Mouse (Mus musculus) neural tube, embryonic 10.5 days (tissue): ENCODE results near the gene Pcbd2.
A peak's percentile ranks its signal among the peaks of the same experiment; 100 is the strongest.

Experiments
- DNase-seq: peaks from one replicate; pipeline ENCODE4 v3.0.0-alpha.2; 2017; ENCODE audit warnings: low spot score; ENCODE audit errors: extremely low spot score

Pcbd2 gene

GRCm38 (mm10) chr13:55733628-55734502 lies 6.7 kb downstream of the Pcbd2 start:
- DNase-seq: no peak

DNA sequence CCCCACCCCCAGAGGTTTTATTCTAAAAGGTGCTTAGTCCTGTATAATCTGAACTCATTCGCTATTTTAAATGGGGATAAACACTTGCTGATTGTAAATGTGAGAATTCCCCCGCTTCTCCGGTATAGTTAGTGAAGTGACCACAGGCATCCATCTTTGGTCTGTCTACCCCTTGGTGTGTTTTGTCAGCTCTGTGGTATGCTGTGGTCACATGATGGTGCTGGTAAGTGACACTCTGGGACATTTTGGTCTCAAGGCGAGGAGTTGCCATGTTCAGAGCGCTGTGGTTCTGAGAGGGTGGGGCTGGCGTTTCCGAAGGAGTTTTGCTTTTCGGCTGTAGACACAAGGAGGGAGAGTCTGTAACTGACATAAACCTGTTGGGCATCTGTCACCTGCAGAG lies 10.7 kb downstream of the Pcbd2 start:
- no peak for DNase-seq

DNA sequence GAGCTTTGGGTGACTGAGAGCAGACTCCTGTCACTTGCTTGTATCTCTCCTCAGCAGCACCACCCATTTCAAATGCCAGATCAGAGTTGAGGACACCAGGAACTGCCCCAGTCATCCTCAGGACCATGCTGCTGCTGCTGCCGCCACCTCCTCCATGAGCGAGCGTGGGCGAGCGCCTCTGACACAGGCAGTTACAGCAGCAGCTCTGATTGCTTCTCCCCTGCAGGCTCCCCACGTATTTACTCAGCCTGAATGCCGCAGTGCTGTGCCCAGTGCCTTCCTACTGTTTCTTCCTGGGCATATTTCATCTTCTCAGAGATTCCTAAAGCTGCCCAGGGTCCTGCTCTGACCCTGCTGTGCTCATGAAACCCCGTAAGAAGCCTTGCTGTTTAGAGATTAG lies 15.1 kb downstream of the Pcbd2 start:
- DNase-seq: no peak

GRCm38 (mm10) chr13:55754380-55754779 lies 27.2 kb downstream of the Pcbd2 start:
- DNase-seq: no peak

- peak; percentile 36 for DNase-seq
These were observed 29.6 kb downstream of the Pcbd2 start for GRCm38 (mm10) chr13:55756789-55757188.

DNA sequence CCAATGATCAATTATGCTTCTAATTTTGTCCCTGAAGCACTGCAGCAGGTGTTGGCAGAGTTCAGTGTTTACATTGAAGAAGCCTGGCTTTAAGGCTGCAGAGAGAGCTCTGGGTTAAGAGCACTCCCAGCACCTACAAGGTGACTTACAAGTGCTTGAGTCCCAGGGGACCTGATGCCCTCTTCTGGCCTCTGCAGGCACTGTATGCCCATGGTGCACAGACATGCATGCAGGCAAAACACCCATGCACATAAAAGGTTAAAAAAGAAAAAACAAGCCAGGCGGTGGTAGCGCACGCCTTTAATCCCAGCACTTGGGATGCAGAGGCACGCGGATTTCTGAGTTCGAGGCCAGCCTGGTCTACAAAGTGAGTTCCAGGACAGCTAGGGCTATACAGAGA lies 30.5 kb downstream of the Pcbd2 start:
- DNase-seq: no peak

GRCm38 (mm10) chr13:55760576-55760975 lies 33.4 kb downstream of the Pcbd2 start:
- DNase-seq: no peak

DNA sequence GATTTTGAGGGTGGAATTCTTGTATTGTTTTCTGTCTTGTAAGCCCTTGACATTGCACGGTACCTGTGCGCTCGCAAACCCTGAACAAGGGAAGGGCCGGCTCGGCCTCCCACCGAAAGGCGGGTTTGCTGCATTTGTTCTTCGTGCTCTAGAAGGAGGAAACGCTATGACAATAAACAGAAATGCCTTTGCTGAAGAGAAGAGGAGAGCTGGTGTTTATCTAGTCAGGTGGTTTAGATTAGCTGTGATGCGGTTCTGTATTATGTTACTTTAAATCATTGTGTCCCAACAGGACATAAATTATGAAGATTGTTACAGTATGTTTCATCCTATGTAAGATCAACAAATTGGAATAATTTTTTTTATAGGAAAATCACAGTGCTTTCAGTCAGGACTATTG lies 34.3 kb downstream of the Pcbd2 start:
- DNase-seq: no peak

- no peak for DNase-seq
These were observed 47.2 kb downstream of the Pcbd2 start for GRCm38 (mm10) chr13:55774352-55774751.

GRCm38 (mm10) chr13:55775056-55775455 lies 47.9 kb downstream of the Pcbd2 start:
- DNase-seq: no peak

- DNase-seq: no peak
These were observed 57.1 kb downstream of the Pcbd2 start, which contains the start of gene Catsper3 for GRCm38 (mm10) chr13:55784268-55784667. TSS of gene Catsper3 (plus strand) at chr13:55784568.

DNA sequence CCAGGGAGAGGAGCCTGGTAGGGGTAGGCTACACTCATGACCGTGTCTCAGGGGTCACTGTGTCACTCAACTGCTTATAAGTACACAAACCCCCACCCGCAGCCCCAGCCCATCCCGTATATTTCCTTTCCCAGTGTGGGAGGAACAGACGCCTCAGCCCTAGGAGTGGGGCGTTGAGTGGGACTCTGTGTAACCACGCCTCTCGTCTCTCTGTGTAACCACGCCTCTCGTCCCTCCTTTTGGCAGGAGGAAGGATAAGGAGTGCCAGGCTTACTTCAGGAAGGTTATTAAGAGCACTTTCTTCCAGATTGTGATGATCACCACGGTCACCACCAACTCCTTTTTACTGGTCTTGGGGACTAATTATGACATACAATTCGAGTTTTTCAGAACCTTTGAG lies 59.0 kb downstream of the Pcbd2 start:
- no peak for DNase-seq

DNA sequence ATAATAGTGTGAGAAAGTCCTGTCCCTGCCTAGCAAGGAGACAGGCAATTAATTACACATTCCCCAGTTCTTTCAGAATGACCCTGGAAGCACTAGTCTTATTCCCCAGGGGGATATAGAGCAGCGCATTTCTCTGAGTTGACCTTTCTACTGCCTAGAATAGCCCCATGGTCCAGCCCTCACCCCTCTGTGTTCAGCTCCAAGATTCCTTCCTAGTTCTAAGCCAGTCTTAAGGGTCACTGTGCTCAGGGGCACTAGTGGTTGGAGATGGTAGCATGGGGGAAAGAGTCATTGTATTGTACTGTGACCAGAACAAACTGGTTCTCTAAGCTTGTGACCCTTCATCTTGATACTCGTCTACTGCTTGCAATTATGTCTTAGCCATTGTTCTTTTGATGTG lies 74.1 kb downstream of the Pcbd2 start:
- no peak for DNase-seq

GRCm38 (mm10) chr13:55803973-55804372 lies 76.8 kb downstream of the Pcbd2 start:
- no peak for DNase-seq

DNA sequence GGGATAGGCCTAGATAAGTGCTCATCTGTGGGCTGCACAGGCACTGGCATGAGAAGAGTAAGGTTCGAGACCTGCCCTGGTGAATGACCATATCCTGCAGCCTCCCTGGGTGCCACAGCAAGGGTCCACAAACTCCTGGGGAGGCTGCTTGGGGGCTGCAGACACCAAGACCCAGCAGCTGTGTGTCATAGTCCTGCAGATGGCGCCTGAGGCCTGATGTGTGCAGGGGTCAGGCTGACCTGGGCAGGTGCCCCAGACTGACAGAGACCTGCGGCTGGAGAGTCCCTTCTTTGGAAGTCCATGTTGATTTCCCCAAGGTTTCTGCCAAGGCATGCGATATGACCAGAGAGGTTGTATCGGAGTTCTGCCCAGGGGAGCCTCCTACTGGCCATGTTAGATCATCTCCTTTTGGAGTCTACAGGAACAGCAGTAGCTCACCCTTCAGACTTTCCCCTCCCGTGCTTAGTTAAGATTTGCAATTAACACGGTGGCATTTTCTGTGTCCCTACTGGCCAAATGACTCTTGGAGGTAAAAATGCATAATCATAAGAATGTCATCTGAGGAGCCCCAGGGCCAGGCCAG lies 82.0 kb downstream of the Pcbd2 start:
- DNase-seq: no peak

DNA sequence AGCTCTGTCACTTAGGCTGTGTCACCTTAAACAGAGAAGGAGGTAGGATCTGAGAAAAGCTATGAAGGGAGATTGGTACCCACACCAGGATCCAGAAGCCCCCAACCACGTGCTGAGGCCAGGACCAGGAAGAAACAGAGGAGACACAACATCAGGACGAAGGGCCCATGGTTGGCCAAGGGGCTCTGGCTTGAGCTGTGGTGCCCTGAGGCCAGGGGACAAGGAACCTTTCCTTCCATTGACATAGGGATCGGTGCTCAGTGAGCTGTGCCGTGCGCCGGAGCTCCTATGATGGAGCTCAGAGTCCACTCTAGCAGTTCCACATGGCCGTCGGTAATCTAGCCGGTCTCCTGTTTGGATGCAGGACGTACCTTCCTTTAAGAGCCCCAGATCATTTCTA lies 82.5 kb downstream of the Pcbd2 start:
- no peak for DNase-seq

DNA sequence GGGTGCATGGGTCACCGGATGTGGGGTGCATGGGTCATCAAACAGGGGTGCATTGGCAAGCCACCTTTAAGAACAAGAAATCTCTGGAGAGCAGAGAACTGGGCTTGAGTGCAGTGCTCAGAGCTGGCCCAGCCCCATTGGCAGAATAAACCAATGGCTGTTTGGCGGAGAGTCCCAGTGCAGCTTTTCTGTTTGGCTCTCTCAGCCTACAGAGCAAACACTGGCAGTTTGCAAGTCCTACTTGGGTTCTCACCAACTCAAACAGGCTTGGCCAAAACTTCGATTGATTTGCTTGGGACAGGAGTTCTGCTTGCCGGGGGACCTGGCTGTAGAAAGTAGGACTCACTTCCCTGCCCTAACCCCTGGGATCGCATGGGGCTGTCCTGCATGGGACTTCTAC lies 83.8 kb downstream of the Pcbd2 start:
- DNase-seq: no peak

DNA sequence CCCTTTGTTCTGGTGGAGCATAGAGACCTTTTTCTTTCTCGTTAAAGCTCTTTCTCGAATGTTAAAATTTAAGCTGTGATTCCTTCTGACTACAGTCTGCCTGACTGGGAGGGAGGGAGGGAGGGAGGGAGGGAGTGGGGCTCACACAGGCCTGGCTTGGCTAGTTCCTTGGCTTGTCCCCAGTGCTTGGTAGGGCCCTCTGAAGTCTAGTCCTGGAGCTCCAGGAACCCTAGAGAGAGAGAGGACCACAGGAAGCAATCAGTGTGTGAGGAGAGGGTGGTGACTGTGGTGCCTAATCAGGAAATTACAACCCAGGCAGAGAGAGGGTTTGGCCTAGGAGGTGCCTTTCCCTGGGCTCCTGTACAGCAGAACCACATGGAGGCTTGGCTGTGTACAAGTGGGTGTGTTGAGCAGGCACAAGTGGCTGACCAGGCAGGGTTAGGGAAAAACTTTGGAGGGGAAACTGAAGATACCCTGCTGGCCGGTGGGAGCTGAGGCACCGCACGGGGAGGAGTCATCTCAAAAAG lies 86.4 kb downstream of the Pcbd2 start:
- no peak for DNase-seq

DNA sequence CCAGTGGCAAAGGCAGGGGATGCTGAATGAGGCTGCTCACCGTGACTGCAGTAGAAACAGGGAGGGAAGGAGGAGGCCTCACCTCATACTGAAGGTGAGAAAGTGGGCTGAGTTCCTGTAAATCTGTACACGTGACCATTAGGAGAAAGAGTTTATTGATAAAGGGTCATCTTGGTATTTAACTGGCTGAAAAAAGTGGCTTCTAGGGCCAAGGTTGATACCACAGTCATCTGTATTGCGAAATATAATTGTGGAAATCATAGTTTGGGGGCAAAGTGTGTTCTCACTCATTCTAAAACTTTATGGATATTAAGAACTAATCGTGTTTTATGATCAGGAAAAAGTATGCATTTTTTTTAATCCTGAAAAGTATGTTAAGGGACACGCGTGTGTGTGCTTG lies 87.7 kb downstream of the Pcbd2 start:
- no peak for DNase-seq

- no peak for DNase-seq
These were observed 95.3 kb downstream of the Pcbd2 start for GRCm38 (mm10) chr13:55822499-55822898.

GRCm38 (mm10) chr13:55824151-55824945 lies 97.2 kb downstream of the Pcbd2 start:
- DNase-seq: peak; percentile 52

DNA sequence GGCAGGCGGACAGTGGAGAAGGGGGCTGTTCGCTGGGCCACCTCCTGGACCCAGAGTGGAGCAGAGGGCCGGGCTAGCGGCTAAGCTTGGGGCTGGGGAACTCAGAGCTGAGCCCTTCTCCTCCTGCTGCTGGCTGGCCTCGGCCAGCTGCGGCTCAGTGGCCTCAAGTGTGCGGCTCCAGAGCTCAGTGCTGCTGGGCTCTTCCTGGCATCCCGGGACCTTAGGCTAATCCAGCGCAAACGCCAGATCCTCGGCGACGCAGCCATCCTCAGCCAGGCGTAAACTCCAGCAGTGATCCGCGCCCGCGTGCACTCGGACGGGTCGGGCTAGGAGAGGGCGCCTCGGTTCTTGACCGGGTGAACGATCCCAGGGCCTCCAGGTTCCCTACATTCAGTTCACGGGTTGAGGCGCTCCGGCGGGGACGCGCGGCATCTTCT lies 98.1 kb downstream of the Pcbd2 start:
- peak; percentile 75 for DNase-seq
